Mouse (Mus musculus): ENCODE measurements around the gene Myl9. TPM values are rescaled to one million over a fixed set of nuclear protein-coding genes. Genes with fewer than 3 reads are reported as not detected.

The Myl9 gene
- total RNA-seq, 2 experiments from 2014 or later, result 16.3 to 17.0 TPM

GRCm38 (mm10) chr2:156764747-156765146 lies 10.5 kb upstream of the Myl9 start:
- DNase-seq, result no peak

GRCm38 (mm10) chr2:156765593-156765992 lies 9.6 kb upstream of the Myl9 start:
- DNase-seq, result no peak

GRCm38 (mm10) chr2:156766227-156767019 lies 8.8 kb upstream of the Myl9 start:
- DNase-seq, result no peak

GRCm38 (mm10) chr2:156767108-156767507 lies 8.1 kb upstream of the Myl9 start:
- DNase-seq, result no peak

- DNase-seq, result no peak
Measured at GRCm38 (mm10) chr2:156769274-156769673, 5.9 kb upstream of the Myl9 start.

- DNase-seq, result no peak
Measured at GRCm38 (mm10) chr2:156773470-156773869, 1.8 kb upstream of the Myl9 start.

GRCm38 (mm10) chr2:156774035-156774737 lies 1.0 kb upstream of the Myl9 start:
- DNase-seq, result no peak

- DNase-seq, result no peak
Measured at GRCm38 (mm10) chr2:156775455-156776435, 525 bp downstream of the Myl9 start.

- DNase-seq, result no peak
Measured at GRCm38 (mm10) chr2:156776907-156777306, 1.7 kb downstream of the Myl9 start.

- no peak for DNase-seq
Measured at GRCm38 (mm10) chr2:156777326-156778004, 2.2 kb downstream of the Myl9 start.

GRCm38 (mm10) chr2:156778571-156778970 lies 3.4 kb downstream of the Myl9 start:
- no peak for DNase-seq

GRCm38 (mm10) chr2:156779036-156779435 lies 3.8 kb downstream of the Myl9 start:
- no peak for DNase-seq

GRCm38 (mm10) chr2:156779488-156779887 lies 4.3 kb downstream of the Myl9 start:
- no peak for DNase-seq

GRCm38 (mm10) chr2:156780129-156780528 lies 4.9 kb downstream of the Myl9 start:
- DNase-seq, result no peak

GRCm38 (mm10) chr2:156780752-156781151 lies 5.5 kb downstream of the Myl9 start:
- DNase-seq, result no peak

- DNase-seq, result no peak
Measured at GRCm38 (mm10) chr2:156781281-156781680, 6.1 kb downstream of the Myl9 start.

GRCm38 (mm10) chr2:156781836-156782480 lies 6.7 kb downstream of the Myl9 start:
- no peak for DNase-seq

GRCm38 (mm10) chr2:156782481-156783348 lies 7.5 kb downstream of the Myl9 start:
- DNase-seq, result no peak

- DNase-seq, result no peak
Measured at GRCm38 (mm10) chr2:156783349-156783728, 8.1 kb downstream of the Myl9 start.

GRCm38 (mm10) chr2:156784016-156784585 lies 8.9 kb downstream of the Myl9 start:
- no peak for DNase-seq
